Mouse (Mus musculus): ENCODE measurements at regions not wholly inside any gene's neighbourhood (a gene's known extent, or its start where the extent isn't known, plus 50 kb on each side); places are given as distances from the start of the nearest gene placed in this dataset.

DNA sequence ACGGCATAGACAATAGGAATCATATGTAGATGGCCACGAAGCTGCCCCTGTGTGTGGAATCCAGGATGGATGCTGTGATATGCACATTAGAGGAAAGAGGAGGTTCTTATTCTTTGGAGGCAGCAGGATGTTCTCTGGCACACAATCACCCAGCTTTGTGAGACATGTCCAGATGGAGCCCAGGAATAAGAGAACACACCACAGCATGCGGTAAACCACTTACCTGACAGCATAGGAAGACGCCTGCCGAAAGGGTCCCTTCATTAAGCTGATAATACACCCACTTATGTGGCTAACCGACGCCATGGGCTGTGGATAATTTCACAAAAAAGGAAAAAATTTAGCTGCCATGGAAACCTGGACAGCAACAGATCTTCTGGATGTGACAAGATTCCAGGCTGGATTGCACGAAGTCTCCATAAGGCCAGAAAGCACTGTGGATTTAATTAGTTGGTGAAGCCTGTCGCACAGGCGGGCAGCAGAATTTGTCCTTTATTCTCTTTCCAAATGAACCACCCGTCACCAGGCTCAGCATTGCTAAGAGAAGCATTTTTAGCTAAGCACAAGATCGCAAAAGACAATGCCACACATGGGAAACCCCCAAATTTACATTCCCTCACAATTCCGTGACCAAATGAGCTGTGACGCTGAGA is 61.5 kb upstream of the Nrp1 start:
- no peak for DNase-seq (ENCODE audit: low read depth)

DNA sequence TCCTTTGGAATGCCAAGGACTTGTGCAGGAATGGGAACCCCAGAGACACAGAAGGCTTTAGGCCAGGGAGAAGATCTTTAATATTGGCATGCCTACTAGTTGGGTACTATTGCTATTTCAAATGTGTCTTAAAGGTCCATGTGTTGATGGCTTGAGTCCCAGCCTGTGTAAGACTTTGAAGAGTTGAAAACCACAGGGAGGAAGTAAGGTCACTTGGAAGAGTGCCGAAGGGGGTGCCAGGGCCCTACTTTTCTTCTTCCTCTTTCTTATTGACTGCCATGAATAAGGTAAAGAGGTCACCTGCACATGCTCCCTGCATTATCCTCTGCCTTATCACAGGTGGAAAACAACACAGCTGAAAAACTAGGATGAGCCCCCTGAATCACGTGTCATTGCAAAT is 56.1 kb upstream of the Nrp1 start:
- DNase-seq (ENCODE audit: low read depth): no peak
